10 mouse cellular contexts compared by ENCODE assay signal in genomic region chr19:6116113-6116850, GRCm38 (mm10). TPM values are rescaled to one million over a fixed set of nuclear protein-coding genes. Genes with fewer than 3 reads are reported as not detected.
DNase-seq lines count a peak whose midpoint lies in the region; ATAC-seq and TF ChIP-seq lines count a peak whose summit lies in the region.
"Had no signal": no experiment of that assay in that cellular context is flagged by ENCODE, and none has a peak within 500 bp of the region (broad histone marks: within the 10 kb centered on the region; RNA-seq: fewer than 3 reads in every experiment).

No protein-coding gene starts in this region.

- H3K36me3 ChIP-seq in liver, embryonic 11.5 days (ENCODE audit: control insufficient read depth, insufficient read depth, low read length): peaks cover 14% of the 10 kb centered on the region; the same call in 1 of the 2 replicates
- H3K36me3 ChIP-seq in hindbrain, postnatal 0 days (ENCODE audit: insufficient read depth, low read length): peaks cover 28% of the 10 kb centered on the region
- H3K36me3 ChIP-seq in midbrain, embryonic 15.5 days (replicated peaks): peaks cover 16% of the 10 kb centered on the region

- H3K27ac ChIP-seq in liver, embryonic 11.5 days (ENCODE audit: low read depth, low read length): no peak overlapping the region
- no peak overlapping the region for H3K27ac ChIP-seq in hindbrain, postnatal 0 days
- no peak overlapping the region for H3K27ac ChIP-seq in midbrain, embryonic 15.5 days
- H3K27ac ChIP-seq in layer of hippocampus, adult 2 months: no peak overlapping the region

- H3K9me3 ChIP-seq in liver, embryonic 11.5 days (ENCODE audit: control insufficient read depth, low read length): no peaks in the 10 kb centered on the region
- no peaks in the 10 kb centered on the region for H3K9me3 ChIP-seq in hindbrain, postnatal 0 days (ENCODE audit: low read length)
- no peaks in the 10 kb centered on the region for H3K9me3 ChIP-seq in midbrain, embryonic 15.5 days

- whole genome bisulfite sequencing in liver, embryonic 11.5 days: 91% methylated on average over 15 of the region's 15 CpGs
- 91% methylated on average over 15 of the region's 15 CpGs for WGBS in hindbrain, postnatal 0 days
- WGBS in midbrain, embryonic 15.5 days: 96% methylated on average over 15 of the region's 15 CpGs

- H3K4me1 ChIP-seq in liver, embryonic 11.5 days (replicated peaks; ENCODE audit: control insufficient read depth, insufficient read depth, low read length): peaks cover 10% of the 10 kb centered on the region
- H3K4me1 ChIP-seq in hindbrain, postnatal 0 days (ENCODE audit: insufficient read depth, low read length): peaks cover 11% of the 10 kb centered on the region
- H3K4me1 ChIP-seq in midbrain, embryonic 15.5 days: peaks cover 29% of the 10 kb centered on the region

- H3K4me2 ChIP-seq in liver, embryonic 11.5 days: peak overlapping the region; percentile 85
- H3K4me2 ChIP-seq in hindbrain, postnatal 0 days (ENCODE audit: low read depth, low read length): no peak overlapping the region
- peak overlapping the region; percentile 94; the same call in 1 of the 2 replicates for H3K4me2 ChIP-seq in midbrain, embryonic 15.5 days

- peak overlapping the region; percentile 93 for H3K9ac ChIP-seq in liver, embryonic 11.5 days (ENCODE audit: low read depth, low read length)
- H3K9ac ChIP-seq in hindbrain, postnatal 0 days (replicated peaks; ENCODE audit: low read length): 0 out of 2 replicates have a peak overlapping the region, but pooled peaks have one; percentile 17
- no peak overlapping the region for H3K9ac ChIP-seq in midbrain, embryonic 15.5 days

- peak; percentile 82 for DNase-seq in adrenal gland, postnatal 10 days
- no peak for DNase-seq in adrenal gland, postnatal 4 days (ENCODE audit: low spot score in 2 of 2)
- no peak for DNase-seq in liver, embryonic 11.5 days (ENCODE audit: low spot score)
- DNase-seq in liver: no peak
- no peak for DNase-seq in hindbrain, postnatal 0 days (ENCODE audit: low spot score)
- no peak for DNase-seq in thymus, postnatal 25 days
- no peak for DNase-seq in layer of hippocampus, adult 2 months (ENCODE audit: low spot score in 2 of 2)

- H3K4me3 ChIP-seq in liver, embryonic 11.5 days (ENCODE audit: low read depth, low read length): peak overlapping the region; percentile 82
- H3K4me3 ChIP-seq in hindbrain, postnatal 0 days (ENCODE audit: low read length): no peak overlapping the region
- H3K4me3 ChIP-seq in midbrain, embryonic 15.5 days: no peak overlapping the region
- no peak overlapping the region for H3K4me3 ChIP-seq in layer of hippocampus, adult 2 months

- no peak for TF ChIP-seq CTCF in hindbrain, postnatal 0 days (IDR thresholded peaks at IDR 0.05; ENCODE audit: low read depth)
- TF ChIP-seq CTCF in layer of hippocampus, adult 2 months (conservative IDR thresholded peaks at IDR 0.05): no peak

- ATAC-seq in liver, embryonic 11.5 days (replicated peaks; ENCODE audit: low FRiP score): no peak
- ATAC-seq in hindbrain, postnatal 0 days: no peak
- no peak for ATAC-seq in midbrain, embryonic 15.5 days (replicated peaks)

- H3K27me3 ChIP-seq in liver, embryonic 11.5 days (replicated peaks; ENCODE audit: control insufficient read depth, insufficient read depth, low read length): no peaks in the 10 kb centered on the region
- H3K27me3 ChIP-seq in hindbrain, postnatal 0 days (ENCODE audit: insufficient read depth, low read length): no peaks in the 10 kb centered on the region
- no peaks in the 10 kb centered on the region for H3K27me3 ChIP-seq in midbrain, embryonic 15.5 days (replicated peaks)

RNA-seq across cellular contexts. Expression of gene Sac3d1, which starts 2.2 kb away (rescaled TPM):
- 10 to 100 TPM; 15.9 to 17.2 TPM for total RNA-seq in adrenal gland, postnatal 10 days (2021)
- total RNA-seq in adrenal gland, postnatal 4 days (2021): 10 to 100 TPM; 18.6 TPM
- 56.1 and 60.8 TPM in 2 replicates for polyA plus RNA-seq in liver, embryonic 11.5 days (2014; fragmentation: Nextera tagmentation; extraction: Ambion mirVana)
- total RNA-seq in hindbrain, postnatal 0 days (2014; rRNA removed): 91.0 and 91.5 TPM in 2 replicates
- 50.5 and 51.9 TPM in 2 replicates for polyA plus RNA-seq in hindbrain, postnatal 0 days (2015; fragmentation: Nextera tagmentation; extraction: Ambion mirVana)
- polyA plus RNA-seq in midbrain, embryonic 15.5 days (2015; fragmentation: Nextera tagmentation; extraction: Ambion mirVana): 48.3 and 51.2 TPM in 2 replicates
- 10 to 100 TPM; 14.0 to 15.0 TPM for total RNA-seq in layer of hippocampus, adult 2 months (2021)

RNA-seq across cellular contexts. Expression of gene Naaladl1, which starts 10.7 kb away (rescaled TPM):
- under 1 TPM; 0.24 to 0.30 TPM for total RNA-seq in adrenal gland, postnatal 10 days (2021)
- 1 to 10 TPM in 1 of 2 experiments, under 1 TPM in 1; 0.73 to 1.1 TPM for total RNA-seq in adrenal gland, postnatal 4 days (2021)
- 2.0 and 2.4 TPM in 2 replicates for polyA plus RNA-seq in liver, embryonic 11.5 days (2014; fragmentation: Nextera tagmentation; extraction: Ambion mirVana)
- total RNA-seq in hindbrain, postnatal 0 days (2014; rRNA removed): 0.40 and 0.89 TPM in 2 replicates
- polyA plus RNA-seq in hindbrain, postnatal 0 days (2015; fragmentation: Nextera tagmentation; extraction: Ambion mirVana): 0.36 and 0.43 TPM in 2 replicates
- polyA plus RNA-seq in midbrain, embryonic 15.5 days (2015; fragmentation: Nextera tagmentation; extraction: Ambion mirVana): 0.41 and 0.53 TPM in 2 replicates
- under 1 TPM in 1 of 2 experiments, not detected in 1; 0.17 TPM for total RNA-seq in layer of hippocampus, adult 2 months (2021)
- total RNA-seq: common myeloid progenitor, adult 5-6 weeks had no signal

RNA-seq across cellular contexts. Expression of gene Snx15, which starts 11.8 kb away (rescaled TPM):
- total RNA-seq in adrenal gland, postnatal 10 days (2021): 10 to 100 TPM; 19.6 to 21.8 TPM
- 10 to 100 TPM; 27.1 to 27.7 TPM for total RNA-seq in adrenal gland, postnatal 4 days (2021)
- polyA plus RNA-seq in liver, embryonic 11.5 days (2014; fragmentation: Nextera tagmentation; extraction: Ambion mirVana): 34.6 and 35.1 TPM in 2 replicates
- 71.4 and 84.4 TPM in 2 replicates for total RNA-seq in hindbrain, postnatal 0 days (2014; rRNA removed)
- 60.9 and 62.7 TPM in 2 replicates for polyA plus RNA-seq in hindbrain, postnatal 0 days (2015; fragmentation: Nextera tagmentation; extraction: Ambion mirVana)
- 59.1 and 65.6 TPM in 2 replicates for polyA plus RNA-seq in midbrain, embryonic 15.5 days (2015; fragmentation: Nextera tagmentation; extraction: Ambion mirVana)
- total RNA-seq in layer of hippocampus, adult 2 months (2021): 10 to 100 TPM; 43.5 to 46.0 TPM

RNA-seq across cellular contexts. Expression of gene AC131692.1, which starts 22.1 kb away (rescaled TPM):
- total RNA-seq in adrenal gland, postnatal 10 days (2021): under 1 TPM in 1 of 2 experiments, not detected in 1; 0.82 TPM
- under 1 TPM; 0.62 to 0.98 TPM for total RNA-seq in adrenal gland, postnatal 4 days (2021)
- polyA plus RNA-seq in liver, embryonic 11.5 days (2014; fragmentation: Nextera tagmentation; extraction: Ambion mirVana): 0.43 and 0.51 TPM in 2 replicates
- total RNA-seq in hindbrain, postnatal 0 days (2014; rRNA removed): not detected in 2 replicates
- polyA plus RNA-seq in hindbrain, postnatal 0 days (2015; fragmentation: Nextera tagmentation; extraction: Ambion mirVana): not detected in 2 replicates
- polyA plus RNA-seq in midbrain, embryonic 15.5 days (2015; fragmentation: Nextera tagmentation; extraction: Ambion mirVana): not detected in 2 replicates
- total RNA-seq in layer of hippocampus, adult 2 months (2021): not detected
- total RNA-seq: left cerebral cortex, postnatal 36 days had no signal

RNA-seq across cellular contexts. Expression of gene Batf2, which starts 24.5 kb away (rescaled TPM):
- total RNA-seq in adrenal gland, postnatal 10 days (2021): 1 to 10 TPM in 1 of 2 experiments, under 1 TPM in 1; 0.57 to 1.6 TPM
- 1 to 10 TPM in 1 of 2 experiments, under 1 TPM in 1; 0.81 to 2.0 TPM for total RNA-seq in adrenal gland, postnatal 4 days (2021)
- polyA plus RNA-seq in liver, embryonic 11.5 days (2014; fragmentation: Nextera tagmentation; extraction: Ambion mirVana): 0.15 TPM in 1 of 2 replicates, not detected in the other
- not detected in 2 replicates for total RNA-seq in hindbrain, postnatal 0 days (2014; rRNA removed)
- polyA plus RNA-seq in hindbrain, postnatal 0 days (2015; fragmentation: Nextera tagmentation; extraction: Ambion mirVana): 0.21 and 0.23 TPM in 2 replicates
- 0.20 TPM in 1 of 2 replicates, not detected in the other for polyA plus RNA-seq in midbrain, embryonic 15.5 days (2015; fragmentation: Nextera tagmentation; extraction: Ambion mirVana)
- total RNA-seq in layer of hippocampus, adult 2 months (2021): under 1 TPM in 1 of 2 experiments, not detected in 1; 0.29 TPM
